Mouse (Mus musculus) midbrain, embryonic 11.5 days (tissue): ENCODE measurements around the gene Elk4. TPM values are rescaled to one million over a fixed set of nuclear protein-coding genes. Genes with fewer than 3 reads are reported as not detected.
A peak's percentile ranks its signal among the peaks of the same experiment; 100 is the strongest.

Experiments used
- ATAC-seq: fragments of 200-750 bp; cut with Nextera tagmentation; 2 replicates; pipeline ENCODE4 v1.8.0; 2017; ENCODE audit warnings: moderate TSS enrichment, moderate library complexity; ENCODE audit not compliant: low FRiP score
- DNase-seq: peaks from one replicate; pipeline ENCODE4 v3.0.0; 2015; ENCODE audit warnings: low spot score; ENCODE audit errors: missing footprints
- H3K27ac ChIP-seq: fragments of 300-500 bp; sonication (generic); 2 replicates; pipeline ENCODE4 v1.5.1; 2014; ENCODE audit warnings: low read depth, low read length
- H3K27me3 ChIP-seq: fragments of 300-500 bp; sonication (generic); 2 replicates; pipeline ENCODE4 v1.6.1; 2014; ENCODE audit warnings: mild to moderate bottlenecking, low read length, moderate library complexity, mixed read lengths; ENCODE audit not compliant: control insufficient read depth, insufficient read depth
- H3K36me3 ChIP-seq: fragments of 300-500 bp; sonication (generic); 2 replicates; pipeline ENCODE4 v1.6.1; 2014; ENCODE audit warnings: mild to moderate bottlenecking, low read length, moderate library complexity, mixed read lengths; ENCODE audit not compliant: control insufficient read depth, insufficient read depth
- H3K4me1 ChIP-seq: fragments of 300-500 bp; sonication (generic); 2 replicates; pipeline ENCODE4 v1.6.1; 2014; ENCODE audit warnings: low read length; ENCODE audit not compliant: control insufficient read depth, insufficient read depth
- H3K4me2 ChIP-seq: fragments of 300-500 bp; sonication (generic); 2 replicates; pipeline ENCODE4 v1.6.1; 2014; ENCODE audit warnings: mild to moderate bottlenecking, moderate library complexity
- H3K4me3 ChIP-seq: fragments of 300-500 bp; sonication (generic); 2 replicates; pipeline ENCODE4 v1.5.1; 2014; ENCODE audit warnings: low read depth, low read length
- H3K9ac ChIP-seq: fragments of 300-500 bp; sonication (generic); 2 replicates; pipeline ENCODE4 v1.6.1; 2014; ENCODE audit warnings: low read length
- H3K9me3 ChIP-seq: fragments of 300-500 bp; sonication (generic); 2 replicates; pipeline ENCODE4 v1.6.1; 2016; ENCODE audit warnings: low read length; ENCODE audit not compliant: control insufficient read depth
- WGBS: fragments of 180-500 bp; shearing (Covaris S2); extraction: QIAGEN DNeasy Blood & Tissue Kit; methylation state at CpG from one replicate; pipeline ENCODE4 v1.1.7; 2014; 5-methylcytosine and 5-hydroxymethylcytosine counted together
- polyA plus RNA-seq: library from polyadenylated mRNA; unstranded; fragments of >200 nt; fragmentation: Nextera tagmentation; extraction: Ambion mirVana; gene quantifications from 2 replicates; pipeline ENCODE4 v1.2.1, GENCODE M21; 2014

The Elk4 gene
- polyA plus RNA-seq, 1 experiment from 2014 or later, result 17.2 TPM

- Histone ChIP-seq H3K4me2 (no peak overlapping the region), H3K27me3 (no peaks in the 10 kb centered on the region), H3K27ac (no peak overlapping the region), H3K4me1 (no peaks in the 10 kb centered on the region), H3K4me3 (no peak overlapping the region), H3K9ac (no peak overlapping the region), H3K9me3 (no peaks in the 10 kb centered on the region), H3K36me3 (peaks cover 16% of the 10 kb centered on the region)
- DNase-seq (peak; percentile 17), ATAC-seq (no peak)
- WGBS, result 94% methylated on average over 7 of the region's 7 CpGs
Observed at GRCm38 (mm10) chr1:132019876-132020275, 12.5 kb downstream of the Elk4 start.

DNA sequence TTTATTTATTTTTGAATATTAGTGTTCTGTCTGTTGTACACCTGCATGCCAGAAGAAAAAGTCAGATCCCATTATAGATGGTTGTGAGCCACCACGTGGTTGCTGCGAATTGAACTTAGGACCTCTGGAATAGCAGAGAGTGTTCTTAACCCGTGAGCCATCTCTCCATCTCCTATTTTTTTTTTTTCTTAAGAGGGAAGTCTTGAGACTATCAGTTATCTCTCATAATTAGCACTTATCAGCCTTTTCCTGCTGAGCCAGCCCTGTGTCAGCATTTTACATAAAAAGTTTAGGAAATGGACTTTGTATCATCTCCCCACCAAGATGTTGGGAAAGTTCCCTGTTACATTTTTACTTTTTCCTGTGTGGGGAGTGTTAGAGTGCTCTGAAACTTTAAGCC, 14.7 kb downstream of the Elk4 start:
- peaks cover 16% of the 10 kb centered on the region for H3K36me3 ChIP-seq
- H3K9ac ChIP-seq, result no peak overlapping the region
- 88% methylated on average over 3 of the region's 3 CpGs for WGBS
- H3K9me3 ChIP-seq, result no peaks in the 10 kb centered on the region
- ATAC-seq (no peak), DNase-seq (peak; percentile 6)
- no peak overlapping the region for H3K4me2 ChIP-seq
- H3K4me1 ChIP-seq, result no peaks in the 10 kb centered on the region
- H3K27me3 ChIP-seq, result no peaks in the 10 kb centered on the region
- H3K4me3 ChIP-seq, result no peak overlapping the region
- H3K27ac ChIP-seq, result no peak overlapping the region

- Histone ChIP-seq H3K4me3 (no peak overlapping the region), H3K4me1 (no peaks in the 10 kb centered on the region), H3K9me3 (no peaks in the 10 kb centered on the region), H3K4me2 (no peak overlapping the region), H3K9ac (no peak overlapping the region), H3K27ac (no peak overlapping the region), H3K36me3 (peaks cover 7% of the 10 kb centered on the region), H3K27me3 (no peaks in the 10 kb centered on the region)
- WGBS, result 92% methylated on average over 11 of the region's 11 CpGs
- no peak for ATAC-seq
- DNase-seq, result no peak
Observed at GRCm38 (mm10) chr1:132026925-132027646, 19.7 kb downstream of the Elk4 start.

GRCm38 (mm10) chr1:132027978-132028377, 20.6 kb downstream of the Elk4 start:
- no peaks in the 10 kb centered on the region for H3K9me3 ChIP-seq
- H3K4me1 ChIP-seq, result no peaks in the 10 kb centered on the region
- no peaks in the 10 kb centered on the region for H3K27me3 ChIP-seq

GRCm38 (mm10) chr1:132028413-132028812, 21.0 kb downstream of the Elk4 start:
- peaks cover 3% of the 10 kb centered on the region; the same call in 1 of the 2 replicates for H3K36me3 ChIP-seq
- WGBS, result 91% methylated on average over 9 of the region's 9 CpGs
- no peak for DNase-seq

More at GRCm38 (mm10) chr1:132027978-132028377, 20.6 kb downstream of the Elk4 start:
- DNase-seq (no peak), ATAC-seq (no peak)
- 98% methylated on average over 5 of the region's 5 CpGs for WGBS
- Histone ChIP-seq H3K9ac (no peak overlapping the region), H3K4me3 (no peak overlapping the region), H3K27ac (no peak overlapping the region), H3K4me2 (no peak overlapping the region), H3K36me3 (peaks cover 5% of the 10 kb centered on the region)

DNA sequence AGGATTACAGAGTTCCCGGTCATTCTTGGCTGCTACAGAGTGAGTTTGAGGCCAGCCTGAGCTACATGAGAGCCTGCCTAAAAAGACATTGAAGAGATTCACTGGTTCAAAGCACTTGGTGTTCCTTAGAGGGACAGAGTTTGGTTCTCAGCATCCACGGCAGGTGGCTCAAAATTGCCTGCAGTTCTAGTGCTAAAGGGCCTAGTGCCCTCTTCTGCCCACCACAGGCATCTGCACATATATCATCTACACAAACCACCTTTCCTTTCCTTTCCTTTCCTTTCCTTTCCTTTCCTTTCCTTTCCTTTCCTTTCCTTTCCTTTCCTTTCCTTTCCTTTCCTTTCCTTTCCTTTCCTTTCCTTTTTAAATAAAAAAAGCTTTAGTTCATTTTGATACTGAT, 23.2 kb downstream of the Elk4 start:
- 0 out of 2 replicates have a peak, but pooled peaks cover 3% of the 10 kb centered on the region for H3K36me3 ChIP-seq
- no peak for ATAC-seq
- no peak overlapping the region for H3K27ac ChIP-seq

More at GRCm38 (mm10) chr1:132028413-132028812, 21.0 kb downstream of the Elk4 start:
- Histone ChIP-seq H3K4me3 (no peak overlapping the region), H3K4me2 (no peak overlapping the region), H3K4me1 (no peaks in the 10 kb centered on the region), H3K27me3 (no peaks in the 10 kb centered on the region), H3K9me3 (no peaks in the 10 kb centered on the region), H3K27ac (no peak overlapping the region), H3K9ac (no peak overlapping the region)
- ATAC-seq, result no peak

GRCm38 (mm10) chr1:132032172-132032571, 24.8 kb downstream of the Elk4 start:
- no peak for ATAC-seq
- H3K9me3 ChIP-seq, result no peaks in the 10 kb centered on the region
- 92% methylated on average over 7 of the region's 7 CpGs for WGBS
- no peaks in the 10 kb centered on the region for H3K27me3 ChIP-seq
- H3K4me3 ChIP-seq, result no peak overlapping the region
- no peak overlapping the region for H3K9ac ChIP-seq
- no peaks in the 10 kb centered on the region for H3K4me1 ChIP-seq
- no peak overlapping the region for H3K27ac ChIP-seq
- DNase-seq, result no peak
- no peak overlapping the region for H3K4me2 ChIP-seq
- H3K36me3 ChIP-seq, result 0 out of 2 replicates have a peak, but pooled peaks cover 3% of the 10 kb centered on the region

More for the DNA sequence above, 23.2 kb downstream of the Elk4 start:
- H3K4me2 ChIP-seq, result no peak overlapping the region
- DNase-seq, result no peak
- no peak overlapping the region for H3K4me3 ChIP-seq
- WGBS, result 66% methylated on average over 2 of the region's 2 CpGs
- H3K9ac ChIP-seq, result no peak overlapping the region
- H3K9me3 ChIP-seq, result no peaks in the 10 kb centered on the region
- no peaks in the 10 kb centered on the region for H3K4me1 ChIP-seq
- no peaks in the 10 kb centered on the region for H3K27me3 ChIP-seq

DNA sequence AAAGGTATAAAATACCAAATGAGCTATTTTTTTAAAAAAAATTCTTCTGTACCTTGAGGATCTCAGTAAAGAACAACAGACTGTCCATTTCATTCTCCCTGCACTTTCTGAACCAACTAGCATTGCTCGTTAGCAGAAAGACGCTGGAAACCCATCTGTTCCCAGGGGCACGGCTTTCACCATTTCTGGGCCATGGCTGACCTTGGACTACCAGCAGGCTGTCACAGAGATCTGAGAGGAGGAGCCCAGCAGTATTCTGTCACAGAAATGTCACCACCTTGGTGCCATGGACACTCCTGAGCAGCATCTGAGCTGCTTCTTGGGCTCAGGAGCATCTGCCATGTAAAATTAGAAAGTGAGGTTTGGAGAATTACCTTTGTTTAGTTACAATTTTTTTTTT, 30.3 kb downstream of the Elk4 start:
- H3K36me3 ChIP-seq, result 0 out of 2 replicates have a peak, but pooled peaks cover 3% of the 10 kb centered on the region
- H3K4me1 ChIP-seq, result no peaks in the 10 kb centered on the region
- H3K27ac ChIP-seq, result no peak overlapping the region
- DNase-seq, result no peak
- no peak overlapping the region for H3K9ac ChIP-seq
- no peak overlapping the region for H3K4me2 ChIP-seq
- no peak for ATAC-seq
- 93% methylated on average over 3 of the region's 3 CpGs for WGBS
- no peak overlapping the region for H3K4me3 ChIP-seq
- H3K27me3 ChIP-seq, result no peaks in the 10 kb centered on the region
- no peaks in the 10 kb centered on the region for H3K9me3 ChIP-seq

DNA sequence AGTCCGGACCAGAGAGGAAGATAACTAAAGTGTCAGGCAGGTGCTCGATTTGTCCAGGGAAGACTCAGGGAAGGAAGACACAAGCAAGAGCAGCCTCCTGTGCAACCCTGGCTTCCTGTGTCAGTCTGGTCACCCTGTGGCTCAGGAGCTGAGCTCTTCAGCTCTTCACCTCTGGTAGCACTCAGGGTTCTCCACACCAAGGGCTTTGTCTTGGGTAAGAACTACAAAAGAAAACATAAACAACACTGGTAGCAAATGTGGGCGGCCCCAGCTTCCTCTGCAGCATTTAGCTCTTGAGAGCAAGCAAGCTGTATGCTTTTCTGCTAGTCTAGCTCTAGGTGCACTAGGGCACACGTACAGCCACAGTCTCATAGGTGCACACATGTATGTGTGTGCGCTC, 31.3 kb downstream of the Elk4 start:
- Histone ChIP-seq H3K9me3 (no peaks in the 10 kb centered on the region), H3K27ac (no peak overlapping the region), H3K4me2 (no peak overlapping the region), H3K36me3 (no peaks in the 10 kb centered on the region), H3K27me3 (no peaks in the 10 kb centered on the region), H3K9ac (no peak overlapping the region), H3K4me1 (no peaks in the 10 kb centered on the region), H3K4me3 (no peak overlapping the region)
- WGBS, result 88% methylated on average over 5 of the region's 5 CpGs
- ATAC-seq (no peak), DNase-seq (no peak)
